Mouse (Mus musculus) liver, embryonic 18 days (tissue): Measurements from ENCODE around the gene Zfp750. TPM values are rescaled to one million over a fixed set of nuclear protein-coding genes. Genes with fewer than 3 reads are reported as not detected.

Experiments
- polyA plus RNA-seq: library from polyadenylated mRNA; depleted of rRNA; stranded (reverse); fragments of >200 nt; gene quantifications from 2 replicates; pipeline ENCODE4 v1.2.3, GENCODE M21; 2012; rRNA removed

Gene Zfp750
- 1.6 and 1.9 TPM in 2 replicates for polyA plus RNA-seq

DNA sequence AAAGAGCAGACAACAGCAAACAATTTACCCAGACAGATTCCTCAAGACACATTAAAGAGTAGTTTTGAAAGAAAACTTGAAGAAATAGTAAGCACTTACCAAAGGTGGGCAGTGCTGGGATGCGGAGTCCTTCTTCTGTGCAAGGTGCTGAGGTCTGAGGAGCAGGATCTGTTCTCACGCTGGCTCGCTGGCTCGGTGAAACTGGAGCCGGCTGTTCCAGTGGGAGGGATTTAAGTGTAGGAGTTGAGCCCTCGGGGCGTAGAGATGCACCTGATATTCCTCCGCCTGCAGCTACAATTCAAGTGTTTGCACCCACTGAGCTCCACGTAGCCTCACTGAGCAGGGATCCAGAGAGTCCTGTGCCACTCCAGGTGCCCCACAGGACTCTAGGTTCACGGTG, at the start of gene Zfp750:
Zfp750 (minus strand) TSS at position 203 of the 400 bp plus-strand sequence.

Other genes starting within 250 kb of the Zfp750 start
- gene Wdr45b, start 164.9 kb downstream of the Zfp750 start, polyA plus RNA-seq = 17.3 and 17.6 TPM in 2 replicates
- 0.31 TPM in 2 replicates for gene Rab40b, start 131.1 kb downstream of the Zfp750 start, polyA plus RNA-seq
- 11.8 and 13.2 TPM in 2 replicates for gene Fn3krp, start 97.9 kb downstream of the Zfp750 start, polyA plus RNA-seq
- 10.9 and 11.1 TPM in 2 replicates for gene Fn3k, start 84.4 kb downstream of the Zfp750 start, polyA plus RNA-seq
- 21.4 and 22.0 TPM in 2 replicates for gene Tbcd, start 67.4 kb downstream of the Zfp750 start, polyA plus RNA-seq
- gene B3gntl1, start 153.8 kb upstream of the Zfp750 start, polyA plus RNA-seq = 1.9 and 2.0 TPM in 2 replicates
- 5.0 and 5.5 TPM in 2 replicates for gene Metrnl, start 182.2 kb upstream of the Zfp750 start, polyA plus RNA-seq